ENCODE assay signal across 15 mouse cellular contexts in the genomic region with DNA sequence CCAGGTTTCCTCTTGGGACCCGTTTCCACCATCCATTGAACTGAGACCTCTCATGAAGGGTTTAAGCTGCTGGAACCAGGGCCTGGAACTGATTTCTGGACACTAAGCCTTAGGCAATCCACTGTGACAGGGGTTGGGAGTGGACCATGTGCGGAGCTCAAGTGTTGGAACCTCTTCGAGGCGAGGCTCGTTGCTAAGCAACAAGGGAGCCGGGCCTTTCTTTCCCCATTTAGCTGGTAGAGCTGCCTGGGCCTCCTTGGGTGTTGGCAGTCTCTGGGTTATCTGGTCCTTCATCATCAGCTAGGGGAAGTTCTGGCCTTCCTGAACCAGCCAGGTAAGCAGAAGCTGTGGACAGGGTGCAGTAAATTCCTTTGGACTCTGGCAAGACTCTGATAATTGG. TPM values are rescaled to one million over a fixed set of nuclear protein-coding genes. Genes with fewer than 3 reads are reported as not detected.
"Had no signal": no experiment of that assay in that cellular context is flagged by ENCODE, and none has a peak within 500 bp of the region (broad histone marks: within the 10 kb centered on the region; RNA-seq: fewer than 3 reads in every experiment).

Gene Ttc6, plus strand, starts transcription at position 205 of the 400 bp plus-strand sequence.

- H3K9ac ChIP-seq: kidney, embryonic 15.5 days; liver, embryonic 15.5 days; neural tube, embryonic 12.5 days had no signal

- H3K36me3 ChIP-seq: kidney, embryonic 15.5 days; limb, embryonic 10.5 days; liver, embryonic 15.5 days; neural tube, embryonic 12.5 days had no signal

- H3K9me3 ChIP-seq: kidney, embryonic 15.5 days; limb, embryonic 10.5 days; liver, embryonic 15.5 days; neural tube, embryonic 12.5 days had no signal

- ATAC-seq: inflammation-experienced regulatory T-cells, adult 6 months had no signal

- H3K27me3 ChIP-seq: liver, embryonic 15.5 days; neural tube, embryonic 12.5 days had no signal

- DNase-seq: kidney, adult 2 months; kidney, postnatal 25 days; lung, postnatal 36 days; midbrain, embryonic 14.5 days; thymus, adult 18-20 months; thymus, postnatal 14 days had no signal

- H3K4me3 ChIP-seq: kidney, embryonic 15.5 days; left cerebral cortex, adult 2 months; limb, embryonic 10.5 days; liver, embryonic 15.5 days; neural tube, embryonic 12.5 days had no signal

- H3K4me2 ChIP-seq: kidney, embryonic 15.5 days; liver, embryonic 11.5 days; liver, embryonic 15.5 days; neural tube, embryonic 12.5 days had no signal

- H3K4me1 ChIP-seq: kidney, embryonic 15.5 days; limb, embryonic 10.5 days; liver, embryonic 15.5 days; neural tube, embryonic 12.5 days had no signal

- H3K27ac ChIP-seq: kidney, embryonic 15.5 days; left cerebral cortex, adult 2 months; limb, embryonic 10.5 days; liver, embryonic 15.5 days; neural tube, embryonic 12.5 days had no signal

RNA-seq across cellular contexts. Expression of gene Ttc6, which starts in this region (rescaled TPM):
- total RNA-seq: megakaryocyte progenitor cell, adult 5-6 weeks; neutrophil, adult 5-6 weeks had no signal
- polyA plus RNA-seq: inflammation-experienced regulatory T-cells, adult 6 months had no signal
